Mouse (Mus musculus): ENCODE data around the gene Olfr61. TPM values are rescaled to one million over a fixed set of nuclear protein-coding genes. Genes with fewer than 3 reads are reported as not detected.
"Not testable (repeated sequence)": the region's sequence is repeated elsewhere in the genome, so short reads cannot be mapped to it uniquely, and the experiment has no call there.

Olfr61 gene
- polyA plus RNA-seq (2016; fragmentation: Nextera tagmentation; extraction: Ambion mirVana): not detected in 2 replicates

DNA sequence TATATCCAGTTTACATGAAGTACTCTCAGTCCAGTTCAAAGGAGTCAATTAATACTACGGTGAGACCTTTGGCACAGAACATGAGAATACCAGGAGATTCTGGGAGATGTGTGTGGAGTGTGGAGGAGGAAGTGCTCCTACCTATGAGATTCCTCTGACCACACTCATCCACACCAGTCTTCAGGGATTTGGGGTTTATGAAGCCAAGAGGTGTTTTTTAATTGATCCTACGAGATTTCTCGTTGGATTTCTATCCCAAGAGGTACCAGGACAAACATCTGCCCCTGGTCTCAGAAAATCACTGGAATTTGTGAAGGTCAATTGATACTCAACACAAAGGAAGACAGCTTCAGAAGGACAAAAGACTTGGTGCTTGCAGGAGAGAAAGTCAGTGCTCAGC is at the start of gene Olfr61:
Gene Olfr61, plus strand, starts transcription at position 301 of the 400 bp plus-strand sequence.
- H3K36me3 ChIP-seq; ATAC-seq (ENCODE audit: insufficient number of reproducible peaks, low FRiP score); H3K27ac ChIP-seq (ENCODE audit: poor library complexity, severe bottlenecking); H3K4me2 ChIP-seq; H3K9ac ChIP-seq; H3K27me3 ChIP-seq (replicated peaks); H3K4me1 ChIP-seq (replicated peaks); H3K4me3 ChIP-seq; H3K9me3 ChIP-seq (replicated peaks): not testable (repeated sequence)
- WGBS: 74% methylated on average over 3 of the region's 3 CpGs

GRCm38 (mm10) chr7:140600969-140601368 is 27.8 kb upstream of the Olfr61 start, which contains the start of gene Olfr46:
Gene Olfr46, plus strand, starts transcription at chr7:140601269.
- not testable (repeated sequence) for H3K9me3 ChIP-seq (replicated peaks); H3K4me2 ChIP-seq; H3K4me1 ChIP-seq (replicated peaks); H3K27me3 ChIP-seq (replicated peaks); H3K27ac ChIP-seq (ENCODE audit: poor library complexity, severe bottlenecking); H3K9ac ChIP-seq; H3K4me3 ChIP-seq; ATAC-seq (ENCODE audit: insufficient number of reproducible peaks, low FRiP score); H3K36me3 ChIP-seq
- 63% methylated on average over 2 of the region's 2 CpGs for WGBS

DNA sequence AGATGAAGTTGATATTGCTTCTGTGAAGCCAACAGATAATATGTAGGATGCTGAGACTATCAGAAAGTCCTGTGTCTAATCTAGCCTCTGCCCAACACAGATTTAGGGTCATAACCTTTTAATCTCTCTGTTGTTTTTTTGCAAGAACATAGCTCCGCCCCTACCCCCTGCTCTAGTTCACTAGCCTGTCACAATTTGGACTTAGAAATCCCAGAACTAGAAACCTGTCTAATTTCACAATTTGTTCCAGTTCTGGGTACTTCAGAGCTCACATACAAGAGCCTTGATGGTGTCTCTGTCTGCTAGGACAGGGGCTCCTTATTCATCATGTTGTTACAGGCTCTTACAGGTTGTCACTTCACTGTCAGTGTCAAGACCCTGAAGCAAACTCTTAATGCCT is 1.8 kb downstream of the Olfr61 start:
- Histone ChIP-seq H3K36me3 (no peaks in the 10 kb centered on the region), H3K4me2 (no peak overlapping the region), H3K4me1 (replicated peaks) (no peaks in the 10 kb centered on the region), H3K27me3 (replicated peaks) (no peaks in the 10 kb centered on the region), H3K9me3 (replicated peaks) (no peaks in the 10 kb centered on the region; the same call in 1 of the 2 replicates), H3K4me3 (no peak overlapping the region), H3K9ac (no peak overlapping the region), H3K27ac (ENCODE audit: poor library complexity, severe bottlenecking) (no peak overlapping the region)
- 67% methylated on average over 1 of the region's 1 CpGs for WGBS
- no peak for ATAC-seq (ENCODE audit: insufficient number of reproducible peaks, low FRiP score)

- Histone ChIP-seq H3K27me3 (replicated peaks) (no peaks in the 10 kb centered on the region), H3K36me3 (no peaks in the 10 kb centered on the region), H3K9ac (no peak within 1 kb of the TSS), H3K27ac (ENCODE audit: poor library complexity, severe bottlenecking) (no peak within 1 kb of the TSS), H3K4me3 (no peak within 1 kb of the TSS), H3K9me3 (replicated peaks) (0 out of 2 replicates have a peak, but pooled peaks cover 2% of the 10 kb centered on the region), H3K4me2 (no peak within 1 kb of the TSS), H3K4me1 (replicated peaks) (no peaks in the 10 kb centered on the region)
- WGBS: 66% methylated on average over 1 of the region's 1 CpGs
- no peak for ATAC-seq (ENCODE audit: insufficient number of reproducible peaks, low FRiP score)
Observed at GRCm38 (mm10) chr7:140646152-140646551, 17.4 kb downstream of the Olfr61 start, which contains the start of gene Olfr53. Gene Olfr53, plus strand, starts transcription at chr7:140646452.

- no peaks in the 10 kb centered on the region for H3K36me3 ChIP-seq
- no peaks in the 10 kb centered on the region for H3K4me1 ChIP-seq (replicated peaks)
- H3K27ac ChIP-seq (ENCODE audit: poor library complexity, severe bottlenecking): no peak within 1 kb of the TSS
- H3K4me3 ChIP-seq: no peak within 1 kb of the TSS
- no peaks in the 10 kb centered on the region for H3K9me3 ChIP-seq (replicated peaks)
- H3K4me2 ChIP-seq: no peak within 1 kb of the TSS
- no peak for ATAC-seq (ENCODE audit: insufficient number of reproducible peaks, low FRiP score)
- 65% methylated on average over 4 of the region's 4 CpGs for WGBS
- no peak within 1 kb of the TSS for H3K9ac ChIP-seq
- H3K27me3 ChIP-seq (replicated peaks): no peaks in the 10 kb centered on the region
Observed at GRCm38 (mm10) chr7:140659630-140660029, 30.9 kb downstream of the Olfr61 start, which contains the start of gene Olfr539. Gene Olfr539, plus strand, starts transcription at chr7:140659930.

GRCm38 (mm10) chr7:140670693-140671092 is 41.9 kb downstream of the Olfr61 start:
- H3K36me3 ChIP-seq; H3K9ac ChIP-seq; ATAC-seq (ENCODE audit: insufficient number of reproducible peaks, low FRiP score); H3K9me3 ChIP-seq (replicated peaks); H3K4me1 ChIP-seq (replicated peaks); H3K4me3 ChIP-seq; H3K27me3 ChIP-seq (replicated peaks); H3K27ac ChIP-seq (ENCODE audit: poor library complexity, severe bottlenecking); H3K4me2 ChIP-seq: not testable (repeated sequence)
- 75% methylated on average over 3 of the region's 3 CpGs for whole genome bisulfite sequencing

GRCm38 (mm10) chr7:140675863-140676262 is 47.1 kb downstream of the Olfr61 start:
- Histone ChIP-seq H3K9ac (no peak overlapping the region), H3K36me3 (no peaks in the 10 kb centered on the region), H3K27me3 (replicated peaks) (no peaks in the 10 kb centered on the region; the same call in 1 of the 2 replicates), H3K9me3 (replicated peaks) (peaks cover 7% of the 10 kb centered on the region), H3K4me2 (peak overlapping the region; percentile 53), H3K4me1 (replicated peaks) (0 out of 2 replicates have a peak, but pooled peaks cover 5% of the 10 kb centered on the region), H3K27ac (ENCODE audit: poor library complexity, severe bottlenecking) (no peak overlapping the region), H3K4me3 (no peak overlapping the region)
- WGBS: 5% methylated on average over 6 of the region's 6 CpGs
- ATAC-seq (ENCODE audit: insufficient number of reproducible peaks, low FRiP score): peak; percentile 66; the same call in 1 of the 2 replicates

GRCm38 (mm10) chr7:140679591-140679990 is 50.8 kb downstream of the Olfr61 start:
- not testable (repeated sequence) for H3K9me3 ChIP-seq (replicated peaks); H3K4me2 ChIP-seq; ATAC-seq (ENCODE audit: insufficient number of reproducible peaks, low FRiP score); H3K27me3 ChIP-seq (replicated peaks); H3K36me3 ChIP-seq; H3K4me3 ChIP-seq; H3K9ac ChIP-seq; H3K4me1 ChIP-seq (replicated peaks); H3K27ac ChIP-seq (ENCODE audit: poor library complexity, severe bottlenecking)
- 62% methylated on average over 4 of the region's 4 CpGs for WGBS

GRCm38 (mm10) chr7:140681651-140682050 is 52.9 kb downstream of the Olfr61 start, which contains the start of gene Olfr45:
Gene Olfr45, plus strand, starts transcription at chr7:140681951.
- H3K36me3 ChIP-seq: no peaks in the 10 kb centered on the region
- 77% methylated on average over 1 of the region's 1 CpGs for WGBS
- no peak within 1 kb of the TSS for H3K27ac ChIP-seq (ENCODE audit: poor library complexity, severe bottlenecking)
- peaks cover 5% of the 10 kb centered on the region for H3K9me3 ChIP-seq (replicated peaks)
- no peaks in the 10 kb centered on the region for H3K4me1 ChIP-seq (replicated peaks)
- H3K9ac ChIP-seq: no peak within 1 kb of the TSS
- H3K4me3 ChIP-seq: no peak within 1 kb of the TSS
- no peaks in the 10 kb centered on the region for H3K27me3 ChIP-seq (replicated peaks)
- H3K4me2 ChIP-seq: no peak within 1 kb of the TSS
- ATAC-seq (ENCODE audit: insufficient number of reproducible peaks, low FRiP score): no peak

Other genes with a start within 250 kb of the Olfr61 start
- gene Olfr531, start 226.1 kb upstream of the Olfr61 start, polyA plus RNA-seq (2016; fragmentation: Nextera tagmentation; extraction: Ambion mirVana): not detected in 2 replicates
- not detected in 2 replicates for gene Olfr532, start 207.3 kb upstream of the Olfr61 start, polyA plus RNA-seq (2016; fragmentation: Nextera tagmentation; extraction: Ambion mirVana)
- gene Olfr533, start 165.6 kb upstream of the Olfr61 start, polyA plus RNA-seq (2016; fragmentation: Nextera tagmentation; extraction: Ambion mirVana): not detected in 2 replicates
- gene Olfr535, start 144.8 kb upstream of the Olfr61 start, polyA plus RNA-seq (2016; fragmentation: Nextera tagmentation; extraction: Ambion mirVana): not detected in 2 replicates
- not detected in 2 replicates for gene Olfr536, start 121.6 kb upstream of the Olfr61 start, polyA plus RNA-seq (2016; fragmentation: Nextera tagmentation; extraction: Ambion mirVana)
- gene Olfr538, start 61.1 kb upstream of the Olfr61 start, polyA plus RNA-seq (2016; fragmentation: Nextera tagmentation; extraction: Ambion mirVana): not detected in 2 replicates
- 0.03 TPM in 1 of 2 replicates, not detected in the other for gene Olfr46, start 27.7 kb upstream of the Olfr61 start, polyA plus RNA-seq (2016; fragmentation: Nextera tagmentation; extraction: Ambion mirVana)
- not detected in 2 replicates for gene Olfr53, start 17.5 kb downstream of the Olfr61 start, polyA plus RNA-seq (2016; fragmentation: Nextera tagmentation; extraction: Ambion mirVana)
- not detected in 2 replicates for gene Olfr539, start 31.0 kb downstream of the Olfr61 start, polyA plus RNA-seq (2016; fragmentation: Nextera tagmentation; extraction: Ambion mirVana)
- gene Olfr45, start 53.0 kb downstream of the Olfr61 start, polyA plus RNA-seq (2016; fragmentation: Nextera tagmentation; extraction: Ambion mirVana): not detected in 2 replicates
- gene Olfr541, start 68.3 kb downstream of the Olfr61 start, polyA plus RNA-seq (2016; fragmentation: Nextera tagmentation; extraction: Ambion mirVana): not detected in 2 replicates
- not detected in 2 replicates for gene Cyp2e1, start 134.8 kb downstream of the Olfr61 start, polyA plus RNA-seq (2016; fragmentation: Nextera tagmentation; extraction: Ambion mirVana)
- gene Syce1, start 158.9 kb downstream of the Olfr61 start, polyA plus RNA-seq (2016; fragmentation: Nextera tagmentation; extraction: Ambion mirVana): 0.13 and 0.31 TPM in 2 replicates
- gene Zfp941, start 193.2 kb downstream of the Olfr61 start, polyA plus RNA-seq (2016; fragmentation: Nextera tagmentation; extraction: Ambion mirVana): 0.95 and 0.96 TPM in 2 replicates
- gene Urah, start 206.0 kb downstream of the Olfr61 start, polyA plus RNA-seq (2016; fragmentation: Nextera tagmentation; extraction: Ambion mirVana): 0.55 TPM in 1 of 2 replicates, not detected in the other
- not detected in 2 replicates for gene Scgb1c1, start 216.6 kb downstream of the Olfr61 start, polyA plus RNA-seq (2016; fragmentation: Nextera tagmentation; extraction: Ambion mirVana)
- not detected in 2 replicates for gene Odf3, start 218.8 kb downstream of the Olfr61 start, polyA plus RNA-seq (2016; fragmentation: Nextera tagmentation; extraction: Ambion mirVana)
- gene Gm45785, start 227.4 kb downstream of the Olfr61 start, polyA plus RNA-seq (2016; fragmentation: Nextera tagmentation; extraction: Ambion mirVana): not detected in 2 replicates
- gene Ric8a, start 228.0 kb downstream of the Olfr61 start, polyA plus RNA-seq (2016; fragmentation: Nextera tagmentation; extraction: Ambion mirVana): 42.7 and 48.0 TPM in 2 replicates
- 27.7 and 29.3 TPM in 2 replicates for gene Bet1l, start 228.6 kb downstream of the Olfr61 start, polyA plus RNA-seq (2016; fragmentation: Nextera tagmentation; extraction: Ambion mirVana)

Measured in heart, embryonic 12.5 days (tissue).